Mouse (Mus musculus): ENCODE results near the gene Cnnm1. TPM values are rescaled to one million over a fixed set of nuclear protein-coding genes. Genes with fewer than 3 reads are reported as not detected.
"Not testable (repeated sequence)": the region's sequence is repeated elsewhere in the genome, so short reads cannot be mapped to it uniquely, and the experiment has no call there.

Gene Cnnm1
- polyA plus RNA-seq, 1 experiment from 2014 or later: 0.62 TPM

- ATAC-seq; H3K4me3 ChIP-seq (ENCODE audit: low read depth, low read length); H3K27me3 ChIP-seq (replicated peaks; ENCODE audit: control insufficient read depth, insufficient read depth, low read length); DNase-seq (ENCODE audit: low spot score); H3K9ac ChIP-seq (ENCODE audit: low read length); H3K4me1 ChIP-seq (ENCODE audit: control insufficient read depth, insufficient read depth, low read length); H3K36me3 ChIP-seq (ENCODE audit: control insufficient read depth, insufficient read depth, low read length); H3K27ac ChIP-seq (ENCODE audit: low read depth, low read length); H3K9me3 ChIP-seq (replicated peaks; ENCODE audit: control insufficient read depth, low read length); H3K4me2 ChIP-seq (ENCODE audit: low read length): not testable (repeated sequence)
- WGBS: 81% methylated on average over 1 of the region's 1 CpGs
These were observed 53.1 kb downstream of the Cnnm1 start for GRCm38 (mm10) chr19:43493316-43493715.

- WGBS: 84% methylated on average over 6 of the region's 6 CpGs
- no peak overlapping the region for H3K27ac ChIP-seq (ENCODE audit: low read depth, low read length)
- H3K4me2 ChIP-seq (ENCODE audit: low read length): no peak overlapping the region
- ATAC-seq (no peak), DNase-seq (ENCODE audit: low spot score) (no peak)
- no peaks in the 10 kb centered on the region for H3K9me3 ChIP-seq (replicated peaks; ENCODE audit: control insufficient read depth, low read length)
- no peak overlapping the region for H3K4me3 ChIP-seq (ENCODE audit: low read depth, low read length)
- peaks cover 5% of the 10 kb centered on the region; the same call in 1 of the 2 replicates for H3K36me3 ChIP-seq (ENCODE audit: control insufficient read depth, insufficient read depth, low read length)
- no peak overlapping the region for H3K9ac ChIP-seq (ENCODE audit: low read length)
- H3K27me3 ChIP-seq (replicated peaks; ENCODE audit: control insufficient read depth, insufficient read depth, low read length): no peaks in the 10 kb centered on the region
- H3K4me1 ChIP-seq (ENCODE audit: control insufficient read depth, insufficient read depth, low read length): no peaks in the 10 kb centered on the region
These were observed 53.6 kb downstream of the Cnnm1 start for GRCm38 (mm10) chr19:43493878-43494277.

- ATAC-seq (no peak), DNase-seq (ENCODE audit: low spot score) (peak; percentile 33)
- H3K4me1 ChIP-seq (ENCODE audit: control insufficient read depth, insufficient read depth, low read length): no peaks in the 10 kb centered on the region
- peaks cover 14% of the 10 kb centered on the region for H3K36me3 ChIP-seq (ENCODE audit: control insufficient read depth, insufficient read depth, low read length)
- peak overlapping the region; percentile 55 for H3K4me2 ChIP-seq (ENCODE audit: low read length)
- H3K9me3 ChIP-seq (replicated peaks; ENCODE audit: control insufficient read depth, low read length): no peaks in the 10 kb centered on the region
- no peaks in the 10 kb centered on the region for H3K27me3 ChIP-seq (replicated peaks; ENCODE audit: control insufficient read depth, insufficient read depth, low read length)
- H3K9ac ChIP-seq (ENCODE audit: low read length): peak overlapping the region; percentile 43; the same call in 1 of the 2 replicates
- peak overlapping the region; percentile 22 for H3K4me3 ChIP-seq (ENCODE audit: low read depth, low read length)
- 11% methylated on average over 14 of the region's 14 CpGs for WGBS
- no peak overlapping the region for H3K27ac ChIP-seq (ENCODE audit: low read depth, low read length)
These were observed 54.7 kb downstream of the Cnnm1 start for GRCm38 (mm10) chr19:43494914-43495313.

- H3K36me3 ChIP-seq (ENCODE audit: control insufficient read depth, insufficient read depth, low read length): peaks cover 24% of the 10 kb centered on the region
- H3K4me1 ChIP-seq (ENCODE audit: control insufficient read depth, insufficient read depth, low read length): no peaks in the 10 kb centered on the region
- H3K27ac ChIP-seq (ENCODE audit: low read depth, low read length): no peak overlapping the region
- H3K27me3 ChIP-seq (replicated peaks; ENCODE audit: control insufficient read depth, insufficient read depth, low read length): no peaks in the 10 kb centered on the region
- peak; percentile 80 for DNase-seq (ENCODE audit: low spot score)
- H3K4me2 ChIP-seq (ENCODE audit: low read length): no peak overlapping the region
- no peak overlapping the region for H3K4me3 ChIP-seq (ENCODE audit: low read depth, low read length)
- no peak overlapping the region for H3K9ac ChIP-seq (ENCODE audit: low read length)
- 22% methylated on average over 5 of the region's 5 CpGs for WGBS
- ATAC-seq: peak; percentile 48
- no peaks in the 10 kb centered on the region for H3K9me3 ChIP-seq (replicated peaks; ENCODE audit: control insufficient read depth, low read length)
These were observed 55.6 kb downstream of the Cnnm1 start for GRCm38 (mm10) chr19:43495846-43496245.

- no peak overlapping the region for H3K9ac ChIP-seq (ENCODE audit: low read length)
- no peak overlapping the region for H3K4me2 ChIP-seq (ENCODE audit: low read length)
- WGBS: 84% methylated on average over 7 of the region's 7 CpGs
- peaks cover 36% of the 10 kb centered on the region for H3K36me3 ChIP-seq (ENCODE audit: control insufficient read depth, insufficient read depth, low read length)
- H3K27ac ChIP-seq (ENCODE audit: low read depth, low read length): no peak overlapping the region
- DNase-seq (ENCODE audit: low spot score): no peak
- no peaks in the 10 kb centered on the region for H3K4me1 ChIP-seq (ENCODE audit: control insufficient read depth, insufficient read depth, low read length)
- H3K27me3 ChIP-seq (replicated peaks; ENCODE audit: control insufficient read depth, insufficient read depth, low read length): no peaks in the 10 kb centered on the region
- no peak for ATAC-seq
- no peak overlapping the region for H3K4me3 ChIP-seq (ENCODE audit: low read depth, low read length)
- H3K9me3 ChIP-seq (replicated peaks; ENCODE audit: control insufficient read depth, low read length): no peaks in the 10 kb centered on the region
These were observed 57.2 kb downstream of the Cnnm1 start for GRCm38 (mm10) chr19:43497440-43497839.

DNA sequence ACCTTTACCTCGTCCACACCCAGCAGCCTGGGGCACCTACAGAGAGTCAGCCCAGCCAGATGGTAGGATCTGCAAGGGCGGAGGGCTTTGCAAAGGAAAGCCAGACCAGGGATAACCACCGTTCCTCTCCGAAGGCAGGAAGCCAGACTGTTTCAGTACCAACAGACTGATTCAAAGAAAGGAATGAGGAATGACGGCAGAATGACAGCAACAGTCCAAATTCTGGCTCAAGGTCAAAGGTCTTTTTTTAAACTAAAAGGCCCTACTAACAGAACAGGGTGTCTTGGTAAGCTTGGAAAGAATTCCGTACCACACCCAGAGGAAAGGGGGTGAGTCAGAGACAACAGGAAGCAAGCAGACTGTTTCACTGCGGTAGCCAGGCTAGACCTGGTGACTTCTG is 58.6 kb downstream of the Cnnm1 start:
- peaks cover 45% of the 10 kb centered on the region for H3K36me3 ChIP-seq (ENCODE audit: control insufficient read depth, insufficient read depth, low read length)
- no peak overlapping the region for H3K9ac ChIP-seq (ENCODE audit: low read length)
- H3K27ac ChIP-seq (ENCODE audit: low read depth, low read length): no peak overlapping the region
- H3K4me3 ChIP-seq (ENCODE audit: low read depth, low read length): no peak overlapping the region
- H3K4me2 ChIP-seq (ENCODE audit: low read length): no peak overlapping the region
- H3K9me3 ChIP-seq (replicated peaks; ENCODE audit: control insufficient read depth, low read length): no peaks in the 10 kb centered on the region
- H3K4me1 ChIP-seq (ENCODE audit: control insufficient read depth, insufficient read depth, low read length): no peaks in the 10 kb centered on the region
- DNase-seq (ENCODE audit: low spot score) (no peak), ATAC-seq (no peak)
- 93% methylated on average over 7 of the region's 7 CpGs for WGBS
- H3K27me3 ChIP-seq (replicated peaks; ENCODE audit: control insufficient read depth, insufficient read depth, low read length): no peaks in the 10 kb centered on the region

GRCm38 (mm10) chr19:43502630-43503029 is 62.4 kb downstream of the Cnnm1 start:
- H3K4me2 ChIP-seq (ENCODE audit: low read length): no peak overlapping the region
- H3K27ac ChIP-seq (ENCODE audit: low read depth, low read length): no peak overlapping the region
- DNase-seq (ENCODE audit: low spot score) (no peak), ATAC-seq (no peak)
- H3K27me3 ChIP-seq (replicated peaks; ENCODE audit: control insufficient read depth, insufficient read depth, low read length): no peaks in the 10 kb centered on the region
- no peak overlapping the region for H3K9ac ChIP-seq (ENCODE audit: low read length)
- no peaks in the 10 kb centered on the region for H3K9me3 ChIP-seq (replicated peaks; ENCODE audit: control insufficient read depth, low read length)
- 78% methylated on average over 11 of the region's 11 CpGs for WGBS
- H3K4me3 ChIP-seq (ENCODE audit: low read depth, low read length): no peak overlapping the region
- H3K4me1 ChIP-seq (ENCODE audit: control insufficient read depth, insufficient read depth, low read length): no peaks in the 10 kb centered on the region
- H3K36me3 ChIP-seq (ENCODE audit: control insufficient read depth, insufficient read depth, low read length): peaks cover 73% of the 10 kb centered on the region

DNA sequence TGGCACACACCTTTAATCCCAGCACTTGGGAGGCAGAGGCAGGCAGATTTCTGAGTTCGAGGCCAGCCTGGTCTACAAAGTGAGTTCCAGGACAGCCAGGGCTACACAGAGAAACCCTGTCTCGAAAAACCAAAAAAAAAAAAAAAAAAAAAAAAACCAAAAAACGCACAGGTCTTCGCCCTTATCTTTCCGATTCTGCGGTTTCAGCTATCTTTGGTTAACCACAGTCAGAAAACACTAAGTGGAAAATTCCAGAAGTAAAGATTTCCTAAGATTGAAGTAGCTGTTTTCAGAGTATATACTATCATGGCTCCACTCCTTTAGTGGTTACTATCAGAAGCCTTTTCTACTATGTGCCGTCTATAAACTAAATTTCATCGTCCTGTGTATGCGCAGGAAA is 63.4 kb downstream of the Cnnm1 start:
- not testable (repeated sequence) for ATAC-seq; H3K27ac ChIP-seq (ENCODE audit: low read depth, low read length); H3K4me1 ChIP-seq (ENCODE audit: control insufficient read depth, insufficient read depth, low read length); H3K4me2 ChIP-seq (ENCODE audit: low read length); H3K9ac ChIP-seq (ENCODE audit: low read length); H3K4me3 ChIP-seq (ENCODE audit: low read depth, low read length); H3K27me3 ChIP-seq (replicated peaks; ENCODE audit: control insufficient read depth, insufficient read depth, low read length); DNase-seq (ENCODE audit: low spot score); H3K9me3 ChIP-seq (replicated peaks; ENCODE audit: control insufficient read depth, low read length)
- 98% methylated on average over 8 of the region's 9 CpGs for WGBS
- H3K36me3 ChIP-seq (ENCODE audit: control insufficient read depth, insufficient read depth, low read length): peaks cover 71% of the 10 kb centered on the region

DNA sequence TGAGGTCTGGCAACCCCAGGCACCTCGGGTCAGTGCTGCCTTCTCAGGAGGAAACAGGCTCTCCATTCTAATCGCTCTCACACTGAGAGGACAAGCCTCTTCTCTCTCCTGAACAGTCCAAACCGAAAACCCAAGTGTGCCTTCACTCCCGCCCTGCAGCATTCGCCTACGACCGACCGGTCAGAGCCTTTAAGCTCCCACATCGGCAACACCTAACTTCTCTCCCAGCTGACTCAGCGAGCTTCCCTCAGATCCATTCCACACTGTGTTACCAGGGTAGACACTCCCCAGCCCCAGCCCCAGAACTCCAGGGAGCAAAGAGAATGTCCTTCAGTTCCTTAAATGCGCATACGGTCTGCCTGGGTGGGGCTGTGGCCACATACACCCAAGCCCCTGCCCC is 65.2 kb downstream of the Cnnm1 start:
- DNase-seq (ENCODE audit: low spot score): no peak
- Histone ChIP-seq H3K36me3 (ENCODE audit: control insufficient read depth, insufficient read depth, low read length) (peaks cover 55% of the 10 kb centered on the region), H3K27ac (ENCODE audit: low read depth, low read length) (no peak overlapping the region), H3K27me3 (replicated peaks; ENCODE audit: control insufficient read depth, insufficient read depth, low read length) (no peaks in the 10 kb centered on the region), H3K9me3 (replicated peaks; ENCODE audit: control insufficient read depth, low read length) (no peaks in the 10 kb centered on the region), H3K4me2 (ENCODE audit: low read length) (no peak overlapping the region), H3K4me3 (ENCODE audit: low read depth, low read length) (no peak overlapping the region), H3K9ac (ENCODE audit: low read length) (no peak overlapping the region), H3K4me1 (ENCODE audit: control insufficient read depth, insufficient read depth, low read length) (no peaks in the 10 kb centered on the region)
- 92% methylated on average over 12 of the region's 12 CpGs for WGBS
- no peak for ATAC-seq

Data from forebrain, embryonic 14.5 days (tissue).